Mouse (Mus musculus) midbrain, embryonic 12.5 days (tissue): ENCODE results near the gene Hao2. TPM values are rescaled to one million over a fixed set of nuclear protein-coding genes. Genes with fewer than 3 reads are reported as not detected.

Experiments
- ATAC-seq: fragments of 200-750 bp; cut with Nextera tagmentation; 2 replicates; pipeline ENCODE4 v1.8.0; 2017; ENCODE audit warnings: low read depth, moderate TSS enrichment, moderate library complexity; ENCODE audit not compliant: low FRiP score
- H3K27ac ChIP-seq: fragments of 300-500 bp; sonication (generic); replicated peaks from 2 replicates; pipeline ENCODE4 v1.5.1; 2016; ENCODE audit warnings: mild to moderate bottlenecking
- H3K27me3 ChIP-seq: fragments of 300-500 bp; sonication (generic); 2 replicates; pipeline ENCODE4 v1.6.1; 2016; ENCODE audit warnings: mild to moderate bottlenecking
- H3K36me3 ChIP-seq: fragments of 300-500 bp; sonication (generic); 2 replicates; pipeline ENCODE4 v1.6.1; 2016
- H3K4me1 ChIP-seq: fragments of 300-500 bp; sonication (generic); 2 replicates; pipeline ENCODE4 v1.6.1; 2016
- H3K4me2 ChIP-seq: fragments of 300-500 bp; sonication (generic); replicated peaks from 2 replicates; pipeline ENCODE4 v1.6.1; 2016; ENCODE audit warnings: mild to moderate bottlenecking, moderate library complexity
- H3K4me3 ChIP-seq: fragments of 300-500 bp; sonication (generic); 2 replicates; pipeline ENCODE4 v1.5.1; 2016; ENCODE audit warnings: mild to moderate bottlenecking
- H3K9ac ChIP-seq: fragments of 300-500 bp; sonication (generic); replicated peaks from 2 replicates; pipeline ENCODE4 v1.6.1; 2016; ENCODE audit warnings: mild to moderate bottlenecking, moderate library complexity
- H3K9me3 ChIP-seq: fragments of 300-500 bp; sonication (generic); 2 replicates; pipeline ENCODE4 v1.6.1; 2016; ENCODE audit warnings: mild to moderate bottlenecking
- WGBS: fragments of 180-500 bp; shearing (Covaris S2); methylation state at CpG from one replicate; pipeline ENCODE4 v1.1.7; 2016; 5-methylcytosine and 5-hydroxymethylcytosine counted together
- polyA plus RNA-seq: library from polyadenylated mRNA; unstranded; fragments of >200 nt; fragmentation: Nextera tagmentation; extraction: Ambion mirVana; gene quantifications from 2 replicates; pipeline ENCODE4 v1.2.1, GENCODE M21; 2016

Gene Hao2
- polyA plus RNA-seq, 1 experiment from 2014 or later: not detected

DNA sequence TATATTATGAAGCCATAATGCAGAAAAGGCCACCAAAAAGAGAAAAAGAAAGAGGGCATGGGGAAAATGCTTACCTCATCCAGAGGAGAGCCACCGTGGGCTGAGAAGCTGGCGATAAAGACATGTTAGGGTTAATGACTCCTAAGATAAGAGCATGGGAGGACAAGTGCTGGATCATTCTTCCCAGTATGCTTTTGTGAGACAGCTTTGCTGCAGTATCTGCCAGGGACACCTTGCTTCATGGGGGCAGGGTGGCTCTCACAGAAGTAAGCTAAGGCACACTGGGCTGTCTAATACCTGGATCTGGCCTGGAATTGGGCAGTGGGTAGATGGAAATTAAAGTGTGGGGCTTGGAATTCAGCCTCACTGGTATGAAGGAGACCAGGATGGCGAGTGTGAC, 37.9 kb downstream of the Hao2 start:
- WGBS: 88% methylated on average over 3 of the region's 3 CpGs

DNA sequence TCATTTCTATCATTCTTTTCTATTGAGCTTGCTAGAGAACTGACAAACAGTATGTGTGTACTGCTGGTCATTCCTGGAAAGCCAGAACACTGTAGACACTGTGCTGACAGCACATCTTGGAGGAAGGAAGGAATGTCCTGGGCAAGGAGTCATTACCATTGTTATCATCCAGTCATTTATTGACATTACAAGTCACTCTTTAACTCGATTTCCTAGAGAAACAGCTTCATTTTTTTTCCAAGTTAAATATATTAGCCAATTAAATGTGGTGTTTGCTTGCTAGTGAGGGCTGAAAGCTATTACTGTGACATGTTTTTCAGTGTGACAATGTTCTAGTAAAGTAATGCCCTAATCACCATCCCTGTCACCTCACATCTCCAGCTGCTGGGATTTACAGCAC, 39.4 kb downstream of the Hao2 start:
- no peak overlapping the region for H3K4me2 ChIP-seq
- H3K9ac ChIP-seq: no peak overlapping the region
- ATAC-seq: no peak
- WGBS: 51% methylated on average over 1 of the region's 1 CpGs
- H3K4me1 ChIP-seq: no peaks in the 10 kb centered on the region
- H3K4me3 ChIP-seq: no peak overlapping the region
- no peaks in the 10 kb centered on the region for H3K27me3 ChIP-seq
- H3K27ac ChIP-seq: no peak overlapping the region
- no peaks in the 10 kb centered on the region for H3K36me3 ChIP-seq
- H3K9me3 ChIP-seq: no peaks in the 10 kb centered on the region

More for the DNA sequence above, 37.9 kb downstream of the Hao2 start:
- H3K4me2 ChIP-seq: no peak overlapping the region
- no peaks in the 10 kb centered on the region for H3K4me1 ChIP-seq
- H3K27ac ChIP-seq: no peak overlapping the region
- no peak overlapping the region for H3K4me3 ChIP-seq
- H3K27me3 ChIP-seq: no peaks in the 10 kb centered on the region
- no peak overlapping the region for H3K9ac ChIP-seq
- H3K36me3 ChIP-seq: no peaks in the 10 kb centered on the region
- ATAC-seq: no peak
- no peaks in the 10 kb centered on the region for H3K9me3 ChIP-seq

DNA sequence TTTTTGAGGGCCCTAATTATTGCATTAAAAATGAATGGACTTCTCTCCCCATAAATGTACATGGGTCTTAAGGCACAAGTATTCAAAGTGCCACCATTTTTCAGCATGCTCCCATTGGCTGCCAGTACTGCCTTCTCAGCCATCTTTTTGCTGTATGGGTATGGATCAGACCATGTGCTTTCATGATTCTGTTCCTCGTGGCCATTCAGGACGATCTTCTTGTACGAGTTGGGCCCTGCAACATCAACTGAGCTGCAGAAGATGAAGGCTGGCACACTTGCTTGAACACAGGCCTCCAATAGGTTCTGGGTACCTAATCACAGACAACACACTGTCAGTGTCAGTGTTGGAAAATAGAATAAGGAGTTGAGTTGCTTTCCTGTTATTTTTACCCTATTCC, 40.0 kb downstream of the Hao2 start:
- Histone ChIP-seq H3K9me3 (no peaks in the 10 kb centered on the region), H3K36me3 (no peaks in the 10 kb centered on the region), H3K9ac (no peak overlapping the region), H3K27me3 (no peaks in the 10 kb centered on the region), H3K4me2 (no peak overlapping the region), H3K4me1 (no peaks in the 10 kb centered on the region), H3K4me3 (no peak overlapping the region), H3K27ac (no peak overlapping the region)
- no peak for ATAC-seq
- WGBS: 87% methylated on average over 3 of the region's 3 CpGs

DNA sequence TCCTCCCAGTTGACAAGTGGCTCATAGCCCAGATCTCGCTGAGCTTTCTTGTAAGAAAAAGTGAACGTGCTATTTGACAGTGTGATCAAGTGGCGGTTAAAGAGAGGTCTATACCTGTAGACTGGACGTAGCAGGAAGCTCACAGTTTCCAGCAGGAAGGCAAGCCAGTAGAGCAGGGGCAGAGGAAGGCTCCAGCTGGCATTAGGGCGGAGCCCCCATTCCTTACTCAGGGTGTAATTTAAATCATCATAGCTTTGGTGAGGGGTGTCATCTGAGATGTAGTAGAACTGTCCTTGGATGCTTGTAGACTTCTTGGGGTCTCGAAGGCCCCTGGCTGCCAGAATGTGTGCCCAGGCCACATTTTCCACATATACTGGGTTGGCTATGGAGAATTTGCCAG, 40.4 kb downstream of the Hao2 start:
- Histone ChIP-seq H3K4me3 (no peak overlapping the region), H3K36me3 (no peaks in the 10 kb centered on the region), H3K9ac (no peak overlapping the region), H3K27ac (no peak overlapping the region), H3K27me3 (no peaks in the 10 kb centered on the region), H3K4me1 (no peaks in the 10 kb centered on the region), H3K4me2 (no peak overlapping the region), H3K9me3 (no peaks in the 10 kb centered on the region)
- WGBS: 86% methylated on average over 6 of the region's 6 CpGs
- ATAC-seq: no peak

DNA sequence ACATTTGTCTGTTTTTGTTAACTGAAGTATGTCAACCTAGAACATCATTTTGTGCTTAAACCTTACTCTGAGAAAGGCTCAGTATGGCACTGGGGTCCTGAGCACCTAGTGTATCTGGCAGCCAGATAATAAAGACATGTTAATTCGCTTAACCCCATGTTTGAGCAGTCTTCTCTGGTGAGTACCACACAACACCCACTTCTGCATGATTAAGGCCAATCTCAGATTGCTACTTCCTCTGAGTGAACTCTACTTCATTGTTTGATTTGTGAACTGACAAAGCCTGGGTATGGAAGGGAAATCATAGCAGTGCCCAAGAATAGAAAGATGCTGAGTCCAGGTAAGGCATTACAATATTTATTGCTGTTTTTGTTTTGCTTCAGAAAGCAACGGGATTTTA, 41.2 kb downstream of the Hao2 start:
- H3K27ac ChIP-seq: no peak overlapping the region
- WGBS: 83% methylated on average over 2 of the region's 2 CpGs
- no peaks in the 10 kb centered on the region for H3K4me1 ChIP-seq
- no peaks in the 10 kb centered on the region for H3K9me3 ChIP-seq
- H3K27me3 ChIP-seq: no peaks in the 10 kb centered on the region
- H3K4me3 ChIP-seq: no peak overlapping the region
- no peaks in the 10 kb centered on the region for H3K36me3 ChIP-seq
- no peak for ATAC-seq
- H3K9ac ChIP-seq: no peak overlapping the region
- no peak overlapping the region for H3K4me2 ChIP-seq

DNA sequence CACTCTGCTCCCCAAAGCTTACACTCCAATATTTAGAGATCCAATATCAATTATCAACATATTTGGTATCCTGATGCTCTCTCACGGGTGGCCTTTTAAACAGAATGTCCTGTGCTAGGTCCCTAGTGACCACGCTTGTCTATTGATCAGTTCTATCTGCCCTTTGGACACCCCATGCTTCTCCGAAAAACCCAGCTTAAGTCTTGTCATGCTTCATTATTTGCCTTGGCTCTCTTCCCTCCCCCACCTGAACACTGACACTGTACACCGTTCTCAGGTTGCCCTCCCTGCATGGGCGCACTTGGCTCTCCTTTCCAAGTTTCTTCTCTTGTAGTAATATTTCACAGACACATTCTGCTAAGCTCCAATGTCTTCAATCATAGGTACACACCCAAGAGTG, 42.8 kb downstream of the Hao2 start:
- H3K27me3 ChIP-seq: no peaks in the 10 kb centered on the region
- WGBS: 85% methylated on average over 5 of the region's 5 CpGs
- no peaks in the 10 kb centered on the region for H3K4me1 ChIP-seq
- no peaks in the 10 kb centered on the region for H3K9me3 ChIP-seq
- no peak overlapping the region for H3K9ac ChIP-seq
- H3K36me3 ChIP-seq: no peaks in the 10 kb centered on the region
- no peak for ATAC-seq
- H3K4me2 ChIP-seq: no peak overlapping the region
- no peak overlapping the region for H3K4me3 ChIP-seq
- H3K27ac ChIP-seq: no peak overlapping the region

DNA sequence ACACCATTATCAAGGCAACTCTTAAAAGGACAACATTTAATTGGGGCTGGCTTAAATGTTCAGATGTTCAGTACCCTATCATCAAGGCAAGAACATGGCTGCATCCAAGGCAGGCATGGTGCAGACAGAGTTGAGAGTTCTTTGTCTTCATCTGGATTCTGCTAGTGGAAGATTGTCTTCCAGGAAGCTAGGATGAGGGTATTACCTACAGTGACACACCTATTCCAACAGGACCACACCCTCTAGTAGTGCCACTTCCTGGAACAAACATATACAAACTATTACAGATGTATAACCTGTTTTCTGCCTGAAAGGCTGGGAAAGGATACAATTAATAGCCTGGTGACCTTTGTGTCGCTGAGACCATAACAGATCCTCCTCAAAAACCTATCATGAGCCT, 44.1 kb downstream of the Hao2 start:
- WGBS: 93% methylated on average over 1 of the region's 1 CpGs
- H3K27me3 ChIP-seq: no peaks in the 10 kb centered on the region
- H3K9ac ChIP-seq: no peak overlapping the region
- no peak overlapping the region for H3K27ac ChIP-seq
- ATAC-seq: no peak
- no peak overlapping the region for H3K4me3 ChIP-seq
- no peaks in the 10 kb centered on the region for H3K36me3 ChIP-seq
- no peaks in the 10 kb centered on the region for H3K4me1 ChIP-seq
- no peak overlapping the region for H3K4me2 ChIP-seq
- H3K9me3 ChIP-seq: no peaks in the 10 kb centered on the region

Other genes with a start within 250 kb of the Hao2 start
- gene Hsd3b2, start 168.7 kb downstream of the Hao2 start, polyA plus RNA-seq: not detected in 2 replicates
- 0.20 TPM in 1 of 2 replicates, not detected in the other for gene Hsd3b3, start 130.1 kb downstream of the Hao2 start, polyA plus RNA-seq
- 30.0 and 42.4 TPM in 2 replicates for gene Hsd3b6, start 78.8 kb downstream of the Hao2 start, polyA plus RNA-seq
- 0.35 and 0.55 TPM in 2 replicates for gene Hsd3b1, start 33.4 kb downstream of the Hao2 start, polyA plus RNA-seq
- gene Wars2, start 247.8 kb upstream of the Hao2 start, polyA plus RNA-seq: 5.5 and 6.0 TPM in 2 replicates